In the genomic region with DNA sequence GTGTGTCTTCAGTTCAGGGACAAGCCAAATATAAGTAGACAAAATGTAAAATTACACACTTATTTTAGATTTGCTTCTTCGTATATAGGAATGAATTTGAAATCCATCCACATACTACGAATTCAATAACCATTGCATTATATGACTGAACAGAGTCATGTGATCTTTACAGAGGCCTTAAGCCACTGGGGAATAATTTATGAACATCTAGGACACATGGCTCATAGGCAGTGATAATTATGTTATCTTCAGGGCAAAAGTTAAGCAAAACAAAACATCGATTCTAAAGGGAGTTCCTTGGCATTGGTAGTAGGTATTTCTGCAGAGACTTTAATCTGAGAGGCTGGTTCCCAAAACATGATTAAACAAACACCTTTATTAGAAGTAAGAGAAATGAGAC, we compare ENCODE assay signal across 34 mouse cellular contexts. TPM values are rescaled to one million over a fixed set of nuclear protein-coding genes. Genes with fewer than 3 reads are reported as not detected.
"Had no signal": no experiment of that assay in that cellular context is flagged by ENCODE, and none has a peak within 500 bp of the region (broad histone marks: within the 10 kb centered on the region; RNA-seq: fewer than 3 reads in every experiment).

Olfr178 (minus strand) TSS at position 101 of the 400 bp plus-strand sequence.

- H3K4me3 ChIP-seq: embryonic facial prominence, embryonic 10.5 days; embryonic facial prominence, embryonic 12.5 days; embryonic facial prominence, embryonic 13.5 days; embryonic facial prominence, embryonic 15.5 days; erythroblast, embryonic 14.5 days; forebrain, embryonic 10.5 days; forebrain, embryonic 12.5 days; forebrain, embryonic 13.5 days; forebrain, embryonic 15.5 days; gastrocnemius, adult 2 months; heart, adult 2 months had no signal

- H3K9me3 ChIP-seq: embryonic facial prominence, embryonic 13.5 days; embryonic facial prominence, embryonic 15.5 days; forebrain, embryonic 12.5 days; forebrain, embryonic 13.5 days; forebrain, embryonic 15.5 days had no signal

- H3K9ac ChIP-seq: embryonic facial prominence, embryonic 12.5 days; embryonic facial prominence, embryonic 13.5 days; embryonic facial prominence, embryonic 15.5 days; forebrain, embryonic 12.5 days; forebrain, embryonic 13.5 days; forebrain, embryonic 15.5 days; forebrain, postnatal 0 days had no signal

- H3K27ac ChIP-seq: embryonic facial prominence, embryonic 10.5 days; embryonic facial prominence, embryonic 12.5 days; embryonic facial prominence, embryonic 13.5 days; embryonic facial prominence, embryonic 15.5 days; forebrain, embryonic 10.5 days; forebrain, embryonic 12.5 days; forebrain, embryonic 13.5 days; forebrain, embryonic 15.5 days; gastrocnemius, adult 2 months; heart, adult 2 months had no signal

- H3K36me3 ChIP-seq: embryonic facial prominence, embryonic 10.5 days; embryonic facial prominence, embryonic 12.5 days; embryonic facial prominence, embryonic 13.5 days; embryonic facial prominence, embryonic 15.5 days; forebrain, embryonic 10.5 days; forebrain, embryonic 12.5 days; forebrain, embryonic 15.5 days had no signal

- H3K4me1 ChIP-seq: embryonic facial prominence, embryonic 10.5 days; embryonic facial prominence, embryonic 12.5 days; embryonic facial prominence, embryonic 13.5 days; embryonic facial prominence, embryonic 15.5 days; forebrain, embryonic 10.5 days; forebrain, embryonic 12.5 days; forebrain, embryonic 13.5 days; forebrain, embryonic 15.5 days had no signal

- H3K4me2 ChIP-seq: embryonic facial prominence, embryonic 12.5 days; embryonic facial prominence, embryonic 13.5 days; embryonic facial prominence, embryonic 15.5 days; forebrain, embryonic 12.5 days; forebrain, embryonic 13.5 days; forebrain, embryonic 15.5 days had no signal

- H3K27me3 ChIP-seq: embryonic facial prominence, embryonic 12.5 days; embryonic facial prominence, embryonic 13.5 days; embryonic facial prominence, embryonic 15.5 days; forebrain, embryonic 12.5 days; forebrain, embryonic 13.5 days; forebrain, embryonic 15.5 days had no signal

- ATAC-seq: forebrain, embryonic 13.5 days; forebrain, embryonic 14.5 days; forebrain, embryonic 15.5 days; forebrain, embryonic 16.5 days; forebrain, postnatal 0 days had no signal

- DNase-seq: cerebellum, adult 8-10 months; cerebellum, adult 9-10 months; cerebellum, adult 9-11 months; cerebellum, postnatal 10 days; cerebellum, postnatal 14 days; cerebellum, postnatal 25 days; cerebellum, postnatal 36 days; embryo, embryonic 11 days; forebrain, postnatal 0 days; gastrocnemius, adult 2 months; gastrocnemius, postnatal 10 days; gastrocnemius, postnatal 14 days; gastrocnemius, postnatal 25 days; gastrocnemius, postnatal 36 days; heart, adult 11 months; heart, adult 18-20 months; heart, adult 2 months had no signal

RNA-seq across cellular contexts. Expression of gene Olfr178, which starts in this region (rescaled TPM):
- polyA plus RNA-seq: cortical plate, adult 2 months; embryonic facial prominence, embryonic 10.5 days; embryonic facial prominence, embryonic 11.5 days; embryonic facial prominence, embryonic 12.5 days; embryonic facial prominence, embryonic 13.5 days; embryonic facial prominence, embryonic 14.5 days; embryonic facial prominence, embryonic 15.5 days; erythroblast, embryonic 14.5 days; forebrain, embryonic 10.5 days; forebrain, embryonic 11.5 days; forebrain, embryonic 12.5 days; forebrain, embryonic 13.5 days; forebrain, embryonic 14.5 days; forebrain, embryonic 15.5 days; forebrain, embryonic 16.5 days; forebrain, postnatal 0 days; frontal cortex, adult 2 months; gonadal fat pad, adult 2 months; heart, adult 2 months had no signal
